Mouse (Mus musculus): ENCODE measurements around the gene Siae.
A peak's percentile ranks its signal among the peaks of the same experiment; 100 is the strongest.

Gene Siae

GRCm38 (mm10) chr9:37540701-37541575, 14.6 kb upstream of the Siae start:
- DNase-seq (ENCODE audit: low spot score), result no peak

- DNase-seq (ENCODE audit: low spot score), result no peak
Observed at GRCm38 (mm10) chr9:37541851-37542642, 13.5 kb upstream of the Siae start.

- no peak for DNase-seq (ENCODE audit: low spot score)
Observed at GRCm38 (mm10) chr9:37543869-37544440, 11.5 kb upstream of the Siae start.

- DNase-seq (ENCODE audit: low spot score), result peak; percentile 43
Observed at GRCm38 (mm10) chr9:37544447-37545165, 10.9 kb upstream of the Siae start.

GRCm38 (mm10) chr9:37545166-37545610, 10.3 kb upstream of the Siae start:
- DNase-seq (ENCODE audit: low spot score), result no peak

GRCm38 (mm10) chr9:37545847-37546452, 9.5 kb upstream of the Siae start:
- DNase-seq (ENCODE audit: low spot score), result no peak

GRCm38 (mm10) chr9:37546889-37547288, 8.6 kb upstream of the Siae start:
- no peak for DNase-seq (ENCODE audit: low spot score)

GRCm38 (mm10) chr9:37550435-37550834, 5.1 kb upstream of the Siae start:
- DNase-seq (ENCODE audit: low spot score), result no peak

- no peak for DNase-seq (ENCODE audit: low spot score)
Observed at GRCm38 (mm10) chr9:37551751-37552531, 3.6 kb upstream of the Siae start.

GRCm38 (mm10) chr9:37552536-37553293, 2.8 kb upstream of the Siae start, which contains the start of gene Nrgn:
Nrgn (minus strand) TSS chr9:37552904.
- DNase-seq (ENCODE audit: low spot score), result peak; percentile 73

GRCm38 (mm10) chr9:37554279-37554678, 1.2 kb upstream of the Siae start:
- no peak for DNase-seq (ENCODE audit: low spot score)

- no peak for DNase-seq (ENCODE audit: low spot score)
Observed at GRCm38 (mm10) chr9:37556366-37556765, 868 bp downstream of the Siae start.

- no peak for DNase-seq (ENCODE audit: low spot score)
Observed at GRCm38 (mm10) chr9:37560617-37561016, 5.1 kb downstream of the Siae start.

- DNase-seq (ENCODE audit: low spot score), result no peak
Observed at GRCm38 (mm10) chr9:37563805-37564204, 8.3 kb downstream of the Siae start.

GRCm38 (mm10) chr9:37567019-37567418, 11.5 kb downstream of the Siae start:
- no peak for DNase-seq (ENCODE audit: low spot score)

- no peak for DNase-seq (ENCODE audit: low spot score)
Observed at GRCm38 (mm10) chr9:37567454-37567853, 12.0 kb downstream of the Siae start.

GRCm38 (mm10) chr9:37567892-37568604, 12.6 kb downstream of the Siae start:
- no peak for DNase-seq (ENCODE audit: low spot score)

- DNase-seq (ENCODE audit: low spot score), result no peak
Observed at GRCm38 (mm10) chr9:37568605-37569214, 13.2 kb downstream of the Siae start.

Measured in c-Kit-positive CD71-positive TER-119-positive erythroid progenitor cells, embryonic 14.5 days (primary cell).